Mouse (Mus musculus): Measurements from ENCODE around the gene 2210010C04Rik. TPM values are rescaled to one million over a fixed set of nuclear protein-coding genes. Genes with fewer than 3 reads are reported as not detected.

Gene 2210010C04Rik
- 3.2 and 3.5 TPM in 2 replicates for polyA plus RNA-seq (2015; fragmentation: Nextera tagmentation; extraction: Ambion mirVana)

- Histone ChIP-seq H3K9ac (no peak within 1 kb of the TSS), H3K4me2 (no peak within 1 kb of the TSS), H3K9me3 (no peaks in the 10 kb centered on the region), H3K27me3 (replicated peaks) (no peaks in the 10 kb centered on the region), H3K27ac (no peak within 1 kb of the TSS), H3K4me3 (replicated peaks) (no peak within 1 kb of the TSS), H3K4me1 (no peaks in the 10 kb centered on the region), H3K36me3 (no peaks in the 10 kb centered on the region)
- no peak for ATAC-seq (ENCODE audit: insufficient read depth, low FRiP score, low read depth)
Measured at GRCm38 (mm10) chr6:41035409-41035808, at the start of gene 2210010C04Rik. TSS of gene 2210010C04Rik (minus strand) at chr6:41035509.

- H3K9ac ChIP-seq = no peak overlapping the region
- H3K9me3 ChIP-seq = no peaks in the 10 kb centered on the region
- no peak overlapping the region for H3K4me2 ChIP-seq
- no peaks in the 10 kb centered on the region for H3K4me1 ChIP-seq
- no peak overlapping the region for H3K27ac ChIP-seq
- no peak for ATAC-seq (ENCODE audit: insufficient read depth, low FRiP score, low read depth)
- H3K36me3 ChIP-seq = no peaks in the 10 kb centered on the region
- no peak overlapping the region for H3K4me3 ChIP-seq (replicated peaks)
- H3K27me3 ChIP-seq (replicated peaks) = no peaks in the 10 kb centered on the region
Measured at GRCm38 (mm10) chr6:41080121-41080520, 44.8 kb upstream of the 2210010C04Rik start.

DNA sequence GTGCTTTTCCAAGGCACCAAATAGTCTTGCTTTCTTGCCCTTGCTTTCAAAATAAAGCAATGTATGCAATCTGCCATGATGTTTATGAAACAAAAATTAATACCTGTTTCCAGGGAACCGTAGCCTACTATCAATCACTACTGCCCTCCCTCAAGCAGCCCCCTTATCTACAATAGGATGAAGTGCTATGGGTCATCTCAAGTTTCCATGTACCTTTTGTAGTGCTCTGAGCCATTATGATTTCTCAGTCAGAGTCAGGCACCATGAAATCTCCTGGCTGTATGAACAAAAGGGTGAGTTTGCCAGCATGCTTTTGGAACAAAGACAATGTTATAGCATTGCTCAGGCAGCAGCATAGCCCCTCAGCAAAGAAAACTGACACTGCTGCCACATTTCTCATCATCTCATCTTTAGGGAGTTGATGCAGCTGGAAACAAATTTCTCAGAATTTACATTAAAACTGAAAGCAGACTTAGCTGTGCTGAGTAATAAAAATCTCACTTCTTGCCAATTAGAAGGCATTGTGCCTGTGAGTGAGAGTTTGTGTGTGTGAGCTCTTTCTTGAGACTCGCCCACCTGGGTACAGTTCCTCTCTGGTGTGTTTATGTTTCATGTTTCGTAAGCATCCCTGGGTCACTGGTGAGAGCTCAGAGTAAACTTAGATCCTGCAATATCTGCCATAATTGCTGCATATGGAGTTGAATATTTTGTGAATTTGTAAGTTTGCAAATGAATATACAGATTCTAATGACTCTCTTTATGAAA, 43.4 kb upstream of the 2210010C04Rik start:
- Histone ChIP-seq H3K9ac (no peak overlapping the region), H3K4me2 (no peak overlapping the region), H3K27me3 (replicated peaks) (no peaks in the 10 kb centered on the region), H3K9me3 (no peaks in the 10 kb centered on the region), H3K4me3 (replicated peaks) (no peak overlapping the region), H3K4me1 (no peaks in the 10 kb centered on the region), H3K36me3 (no peaks in the 10 kb centered on the region), H3K27ac (no peak overlapping the region)
- no peak for ATAC-seq (ENCODE audit: insufficient read depth, low FRiP score, low read depth)
- WGBS = 40% methylated on average over 3 of the region's 3 CpGs

GRCm38 (mm10) chr6:41075753-41076152, 40.4 kb upstream of the 2210010C04Rik start:
- H3K27me3 ChIP-seq (replicated peaks) = no peaks in the 10 kb centered on the region
- no peaks in the 10 kb centered on the region for H3K36me3 ChIP-seq
- H3K9ac ChIP-seq = no peak overlapping the region
- no peak overlapping the region for H3K27ac ChIP-seq
- no peaks in the 10 kb centered on the region for H3K4me1 ChIP-seq
- H3K9me3 ChIP-seq = no peaks in the 10 kb centered on the region
- 63% methylated on average over 2 of the region's 2 CpGs for WGBS
- no peak overlapping the region for H3K4me3 ChIP-seq (replicated peaks)
- ATAC-seq (ENCODE audit: insufficient read depth, low FRiP score, low read depth) = no peak
- no peak overlapping the region for H3K4me2 ChIP-seq

DNA sequence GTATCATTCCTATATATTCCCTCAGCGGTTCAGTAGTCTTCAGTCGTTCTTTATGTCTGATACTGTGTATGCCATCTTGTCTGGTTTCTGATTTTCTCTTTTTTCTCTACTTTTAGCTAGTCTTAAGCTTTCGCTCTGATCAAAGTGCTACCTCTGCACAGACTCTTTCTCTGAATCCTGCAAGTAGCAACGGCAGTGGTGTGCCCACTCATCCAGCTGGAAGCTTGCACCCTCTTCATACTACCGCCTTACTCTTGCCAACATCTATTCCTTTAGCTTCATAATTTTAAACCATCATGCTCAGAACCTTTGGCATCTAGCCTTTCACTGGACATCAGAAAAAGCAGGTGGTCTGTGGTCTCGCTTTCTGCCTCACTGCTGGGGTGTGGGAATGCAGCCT, 28.0 kb upstream of the 2210010C04Rik start:
- H3K9ac ChIP-seq = no peak overlapping the region
- no peaks in the 10 kb centered on the region for H3K9me3 ChIP-seq
- no peak overlapping the region for H3K27ac ChIP-seq
- H3K27me3 ChIP-seq (replicated peaks) = no peaks in the 10 kb centered on the region
- H3K4me3 ChIP-seq (replicated peaks) = no peak overlapping the region
- H3K36me3 ChIP-seq = no peaks in the 10 kb centered on the region
- H3K4me1 ChIP-seq = no peaks in the 10 kb centered on the region
- WGBS = 86% methylated on average over 6 of the region's 6 CpGs
- ATAC-seq (ENCODE audit: insufficient read depth, low FRiP score, low read depth) = no peak
- H3K4me2 ChIP-seq = no peak overlapping the region

DNA sequence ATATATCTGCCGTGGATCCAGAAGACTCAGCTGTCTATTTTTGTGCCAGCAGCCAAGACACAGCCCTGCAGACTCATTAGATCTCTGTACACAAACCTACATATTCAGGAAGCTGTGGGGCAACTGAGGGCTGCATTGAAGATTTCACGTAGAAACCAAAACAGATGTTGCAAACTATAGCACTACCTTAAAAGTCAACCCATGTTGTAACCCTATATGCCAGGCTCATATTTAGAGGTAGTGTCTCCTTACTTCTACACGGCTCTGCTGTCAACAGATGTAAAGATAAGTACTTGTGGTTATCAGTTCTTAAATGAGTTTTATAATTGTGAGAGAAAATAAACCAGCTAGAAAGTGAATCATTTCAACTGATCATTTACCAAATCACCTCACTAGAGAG, 27.4 kb upstream of the 2210010C04Rik start:
- H3K9ac ChIP-seq = no peak overlapping the region
- H3K9me3 ChIP-seq = no peaks in the 10 kb centered on the region
- H3K4me2 ChIP-seq = no peak overlapping the region
- no peaks in the 10 kb centered on the region for H3K27me3 ChIP-seq (replicated peaks)
- no peak overlapping the region for H3K4me3 ChIP-seq (replicated peaks)
- no peaks in the 10 kb centered on the region for H3K36me3 ChIP-seq
- H3K27ac ChIP-seq = no peak overlapping the region
- H3K4me1 ChIP-seq = no peaks in the 10 kb centered on the region
- 48% methylated on average over 3 of the region's 3 CpGs for WGBS
- ATAC-seq (ENCODE audit: insufficient read depth, low FRiP score, low read depth) = no peak

DNA sequence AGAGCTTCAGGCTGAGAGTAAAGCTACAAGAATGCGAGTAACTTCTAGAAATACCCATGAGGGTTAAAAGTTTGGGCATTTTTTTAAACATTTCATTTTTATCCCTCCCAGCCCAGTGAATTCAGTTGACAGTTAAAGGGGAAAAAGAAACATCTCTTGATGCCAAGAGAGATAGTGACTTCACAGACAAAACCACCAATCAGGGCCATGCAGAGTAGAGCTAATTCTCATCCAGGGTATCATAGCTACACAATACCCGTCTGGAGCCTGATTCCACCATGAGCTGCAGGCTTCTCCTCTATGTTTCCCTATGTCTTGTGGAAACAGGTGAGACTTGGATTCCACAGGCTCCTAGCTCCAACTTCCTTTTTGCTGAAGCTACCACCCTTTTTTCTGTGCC, 26.8 kb upstream of the 2210010C04Rik start:
- H3K27me3 ChIP-seq (replicated peaks) = no peaks in the 10 kb centered on the region
- no peaks in the 10 kb centered on the region for H3K4me1 ChIP-seq
- no peak overlapping the region for H3K4me2 ChIP-seq
- H3K36me3 ChIP-seq = no peaks in the 10 kb centered on the region
- ATAC-seq (ENCODE audit: insufficient read depth, low FRiP score, low read depth) = no peak
- H3K9me3 ChIP-seq = no peaks in the 10 kb centered on the region
- 71% methylated on average over 2 of the region's 2 CpGs for WGBS
- H3K27ac ChIP-seq = no peak overlapping the region
- no peak overlapping the region for H3K9ac ChIP-seq
- no peak overlapping the region for H3K4me3 ChIP-seq (replicated peaks)

- WGBS = 71% methylated on average over 5 of the region's 5 CpGs
- no peaks in the 10 kb centered on the region for H3K27me3 ChIP-seq (replicated peaks)
- no peak for ATAC-seq (ENCODE audit: insufficient read depth, low FRiP score, low read depth)
Measured at GRCm38 (mm10) chr6:41061085-41061484, 25.8 kb upstream of the 2210010C04Rik start.

GRCm38 (mm10) chr6:41057653-41058052, 22.3 kb upstream of the 2210010C04Rik start:
- ATAC-seq (ENCODE audit: insufficient read depth, low FRiP score, low read depth) = no peak

More at GRCm38 (mm10) chr6:41061085-41061484, 25.8 kb upstream of the 2210010C04Rik start:
- no peaks in the 10 kb centered on the region for H3K4me1 ChIP-seq
- no peak overlapping the region for H3K27ac ChIP-seq
- H3K4me2 ChIP-seq = no peak overlapping the region
- no peak overlapping the region for H3K9ac ChIP-seq
- no peaks in the 10 kb centered on the region for H3K36me3 ChIP-seq
- no peaks in the 10 kb centered on the region for H3K9me3 ChIP-seq
- no peak overlapping the region for H3K4me3 ChIP-seq (replicated peaks)

DNA sequence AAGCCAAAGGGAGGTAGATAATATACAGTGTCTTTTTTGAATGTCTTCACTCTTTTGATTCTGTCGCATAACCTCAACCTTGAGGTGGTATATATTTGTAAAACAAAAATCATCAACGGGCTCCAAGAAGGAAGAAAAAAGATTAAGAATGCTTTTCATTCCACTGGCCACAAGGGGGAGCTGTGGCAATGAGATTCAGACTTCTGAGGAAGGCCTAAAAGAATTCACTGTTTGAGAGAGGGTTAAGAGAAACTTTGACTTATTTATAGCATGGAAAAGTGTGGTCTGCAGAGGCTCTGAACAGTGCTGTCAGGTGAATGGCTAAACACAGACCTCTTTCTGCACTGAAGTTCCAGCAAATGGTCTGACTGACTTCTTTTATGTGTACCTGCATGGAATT, 20.3 kb upstream of the 2210010C04Rik start:
- whole genome bisulfite sequencing = 28% methylated on average over 2 of the region's 2 CpGs
- H3K4me2 ChIP-seq = no peak overlapping the region

More at GRCm38 (mm10) chr6:41057653-41058052, 22.3 kb upstream of the 2210010C04Rik start:
- WGBS = 75% methylated on average over 5 of the region's 5 CpGs
- H3K9ac ChIP-seq = no peak overlapping the region
- H3K27me3 ChIP-seq (replicated peaks) = no peaks in the 10 kb centered on the region
- no peak overlapping the region for H3K4me2 ChIP-seq
- no peaks in the 10 kb centered on the region for H3K36me3 ChIP-seq
- H3K4me1 ChIP-seq = no peaks in the 10 kb centered on the region
- H3K9me3 ChIP-seq = no peaks in the 10 kb centered on the region
- H3K4me3 ChIP-seq (replicated peaks) = no peak overlapping the region
- no peak overlapping the region for H3K27ac ChIP-seq

GRCm38 (mm10) chr6:41054379-41054778, 19.1 kb upstream of the 2210010C04Rik start:
- Histone ChIP-seq H3K4me3 (replicated peaks) (no peak overlapping the region), H3K9me3 (no peaks in the 10 kb centered on the region), H3K36me3 (no peaks in the 10 kb centered on the region), H3K9ac (no peak overlapping the region), H3K4me1 (no peaks in the 10 kb centered on the region), H3K27me3 (replicated peaks) (no peaks in the 10 kb centered on the region), H3K27ac (no peak overlapping the region), H3K4me2 (no peak overlapping the region)
- WGBS = 88% methylated on average over 2 of the region's 2 CpGs
- no peak for ATAC-seq (ENCODE audit: insufficient read depth, low FRiP score, low read depth)

More for the DNA sequence above, 20.3 kb upstream of the 2210010C04Rik start:
- H3K36me3 ChIP-seq = no peaks in the 10 kb centered on the region
- H3K4me3 ChIP-seq (replicated peaks) = no peak overlapping the region
- no peak overlapping the region for H3K27ac ChIP-seq
- H3K9ac ChIP-seq = no peak overlapping the region
- H3K9me3 ChIP-seq = no peaks in the 10 kb centered on the region
- H3K27me3 ChIP-seq (replicated peaks) = no peaks in the 10 kb centered on the region
- H3K4me1 ChIP-seq = no peaks in the 10 kb centered on the region
- no peak for ATAC-seq (ENCODE audit: insufficient read depth, low FRiP score, low read depth)

DNA sequence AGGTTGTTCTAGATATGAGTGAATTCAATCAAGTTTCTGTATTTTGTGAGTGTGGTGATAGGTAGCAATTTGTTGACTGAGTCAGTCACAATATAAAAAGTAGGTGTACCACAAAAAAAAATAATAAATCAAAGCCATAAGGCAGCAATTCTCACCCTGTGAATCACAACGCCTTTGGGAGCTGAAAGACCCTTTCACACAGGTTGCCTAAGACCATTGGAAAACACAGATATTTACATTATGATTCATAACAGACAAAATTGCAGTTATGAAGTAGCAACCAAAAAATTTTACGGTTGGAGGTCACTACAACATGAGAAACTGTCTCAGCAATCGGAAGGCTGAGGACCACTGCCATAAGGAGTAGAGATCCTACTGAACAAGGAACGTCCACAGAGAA, 16.5 kb upstream of the 2210010C04Rik start:
- Histone ChIP-seq H3K27ac (no peak overlapping the region), H3K4me1 (no peaks in the 10 kb centered on the region), H3K4me2 (no peak overlapping the region), H3K36me3 (no peaks in the 10 kb centered on the region), H3K27me3 (replicated peaks) (no peaks in the 10 kb centered on the region), H3K4me3 (replicated peaks) (no peak overlapping the region), H3K9me3 (no peaks in the 10 kb centered on the region), H3K9ac (no peak overlapping the region)
- 83% methylated on average over 4 of the region's 4 CpGs for WGBS
- ATAC-seq (ENCODE audit: insufficient read depth, low FRiP score, low read depth) = no peak

GRCm38 (mm10) chr6:41048602-41049001, 13.3 kb upstream of the 2210010C04Rik start:
- H3K4me1 ChIP-seq = no peaks in the 10 kb centered on the region
- 38% methylated on average over 1 of the region's 1 CpGs for WGBS

More at GRCm38 (mm10) chr6:41048602-41049001, 13.3 kb upstream of the 2210010C04Rik start:
- Histone ChIP-seq H3K27me3 (replicated peaks) (no peaks in the 10 kb centered on the region), H3K27ac (no peak overlapping the region), H3K4me2 (no peak overlapping the region), H3K4me3 (replicated peaks) (no peak overlapping the region), H3K9me3 (no peaks in the 10 kb centered on the region), H3K36me3 (no peaks in the 10 kb centered on the region), H3K9ac (no peak overlapping the region)
- ATAC-seq (ENCODE audit: insufficient read depth, low FRiP score, low read depth) = no peak
